Mouse (Mus musculus) midbrain, embryonic 16.5 days (tissue): ENCODE results near the gene Tmem40. TPM values are rescaled to one million over a fixed set of nuclear protein-coding genes. Genes with fewer than 3 reads are reported as not detected.
A peak's percentile ranks its signal among the peaks of the same experiment; 100 is the strongest.

Experiments
- ATAC-seq: fragments of 200-750 bp; cut with Nextera tagmentation; 2 replicates; pipeline ENCODE4 v1.8.0; 2017; ENCODE audit warnings: moderate TSS enrichment
- H3K27ac ChIP-seq: fragments of 300-500 bp; sonication (generic); 2 replicates; pipeline ENCODE4 v1.5.1; 2014; ENCODE audit warnings: mild to moderate bottlenecking, low read length, mixed read lengths
- H3K27me3 ChIP-seq: fragments of 300-500 bp; sonication (generic); 2 replicates; pipeline ENCODE4 v1.6.1; 2014; ENCODE audit warnings: low read depth, low read length, mixed read lengths; ENCODE audit not compliant: control insufficient read depth, insufficient read depth
- H3K36me3 ChIP-seq: fragments of 300-500 bp; sonication (generic); 2 replicates; pipeline ENCODE4 v1.6.1; 2014; ENCODE audit warnings: mild to moderate bottlenecking, low read length, moderate library complexity, mixed read lengths; ENCODE audit not compliant: control insufficient read depth, insufficient read depth
- H3K4me1 ChIP-seq: fragments of 300-500 bp; sonication (generic); 2 replicates; pipeline ENCODE4 v1.6.1; 2014; ENCODE audit warnings: mild to moderate bottlenecking, low read length, mixed read lengths; ENCODE audit not compliant: control insufficient read depth, insufficient read depth
- H3K4me2 ChIP-seq: fragments of 300-500 bp; sonication (generic); 2 replicates; pipeline ENCODE4 v1.6.1; 2014; ENCODE audit warnings: mild to moderate bottlenecking, low read length, mixed read lengths
- H3K4me3 ChIP-seq: fragments of 300-500 bp; sonication (generic); 2 replicates; pipeline ENCODE4 v1.5.1; 2014; ENCODE audit warnings: low read depth, mild to moderate bottlenecking, low read length, moderate library complexity, mixed read lengths
- H3K9ac ChIP-seq: fragments of 300-500 bp; sonication (generic); 2 replicates; pipeline ENCODE4 v1.6.1; 2014; ENCODE audit warnings: low read depth, low read length, mixed read lengths
- H3K9me3 ChIP-seq: fragments of 300-500 bp; sonication (generic); replicated peaks from 2 replicates; pipeline ENCODE4 v1.6.1; 2014; ENCODE audit warnings: mild to moderate bottlenecking, low read length, mixed read lengths; ENCODE audit not compliant: control insufficient read depth, poor library complexity, severe bottlenecking
- WGBS: fragments of 180-500 bp; shearing (Covaris S2); extraction: QIAGEN DNeasy Blood & Tissue Kit; methylation state at CpG from one replicate; pipeline ENCODE4 v1.1.7; 2014; 5-methylcytosine and 5-hydroxymethylcytosine counted together
- polyA plus RNA-seq: library from polyadenylated mRNA; unstranded; fragments of >200 nt; fragmentation: Nextera tagmentation; extraction: Ambion mirVana; gene quantifications from 2 replicates; pipeline ENCODE4 v1.2.1, GENCODE M21; 2015

The Tmem40 gene
- 0.85 and 1.3 TPM in 2 replicates for polyA plus RNA-seq

DNA sequence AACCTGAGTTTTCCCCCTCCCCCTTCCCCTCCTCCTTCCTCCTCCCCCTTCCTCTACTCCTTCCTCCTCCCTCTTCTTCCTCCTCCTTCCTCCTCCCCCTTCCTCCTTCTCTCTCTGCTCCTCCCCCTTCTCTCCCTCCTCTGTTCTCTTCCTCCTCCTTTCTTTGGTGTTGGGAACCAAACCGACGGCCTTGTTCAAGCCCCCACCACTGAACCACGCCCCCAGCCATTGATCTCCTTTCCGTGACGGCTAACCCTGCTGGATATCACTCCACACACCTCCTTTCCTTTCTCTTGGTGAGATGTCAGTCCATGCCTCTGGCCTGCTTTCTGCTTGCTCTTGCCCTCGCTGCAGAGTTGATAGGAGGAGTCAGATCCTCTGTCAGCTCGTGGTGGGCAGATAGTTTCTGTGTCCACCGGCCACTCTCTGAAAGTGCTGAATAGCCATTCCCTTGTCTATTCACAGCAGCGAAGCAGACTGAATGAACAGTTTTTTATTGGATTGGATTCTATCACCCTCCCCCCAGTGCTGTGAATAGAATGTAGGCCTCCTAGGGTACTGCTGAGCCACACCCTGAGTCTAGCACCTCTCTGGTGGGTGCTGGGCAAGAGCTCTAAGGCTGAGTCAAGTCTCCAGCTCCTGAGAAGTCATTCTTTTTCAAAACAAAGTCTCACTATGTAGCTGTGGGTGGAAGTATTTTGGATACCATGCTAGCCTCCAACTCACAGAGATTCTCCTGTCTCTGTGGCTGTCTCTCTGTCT lies at the start of gene Tmem40:
Gene Tmem40, minus strand, starts transcription at position 416 of the 762 bp plus-strand sequence.
- no peak within 1 kb of the TSS for H3K27ac ChIP-seq
- ATAC-seq = no peak
- 3% methylated on average over 9 of the region's 9 CpGs for WGBS
- H3K9me3 ChIP-seq = no peaks in the 10 kb centered on the region
- no peak within 1 kb of the TSS for H3K4me3 ChIP-seq
- no peaks in the 10 kb centered on the region for H3K36me3 ChIP-seq
- no peak within 1 kb of the TSS for H3K4me2 ChIP-seq
- H3K27me3 ChIP-seq = no peaks in the 10 kb centered on the region
- H3K9ac ChIP-seq = no peak within 1 kb of the TSS
- no peaks in the 10 kb centered on the region; the same call in 1 of the 2 replicates for H3K4me1 ChIP-seq

DNA sequence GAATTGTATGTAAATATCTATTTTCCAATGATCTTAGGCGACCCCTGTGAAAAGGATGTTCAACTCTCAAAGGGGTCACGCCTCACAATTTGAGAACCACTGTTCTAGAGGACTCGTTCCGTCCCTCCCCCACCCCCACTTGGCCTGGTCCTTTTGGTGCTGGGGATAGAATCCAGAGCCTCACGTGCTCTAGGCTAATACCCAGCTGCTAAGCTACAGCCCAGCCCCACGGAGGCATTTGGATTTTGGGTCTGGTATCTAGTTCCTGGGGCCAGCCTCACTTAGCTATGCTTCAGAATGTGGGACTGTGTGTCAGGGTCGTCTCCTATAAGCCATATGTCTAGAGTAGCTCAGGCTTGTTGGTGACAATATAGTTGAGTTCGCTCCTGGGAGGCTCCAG lies 49.4 kb upstream of the Tmem40 start:
- Histone ChIP-seq H3K36me3 (peaks cover 5% of the 10 kb centered on the region), H3K9me3 (no peaks in the 10 kb centered on the region), H3K27ac (no peak overlapping the region), H3K4me3 (no peak overlapping the region), H3K9ac (no peak overlapping the region), H3K4me1 (peaks cover 12% of the 10 kb centered on the region), H3K27me3 (no peaks in the 10 kb centered on the region), H3K4me2 (no peak overlapping the region)
- WGBS = 71% methylated on average over 8 of the region's 8 CpGs
- ATAC-seq = no peak

DNA sequence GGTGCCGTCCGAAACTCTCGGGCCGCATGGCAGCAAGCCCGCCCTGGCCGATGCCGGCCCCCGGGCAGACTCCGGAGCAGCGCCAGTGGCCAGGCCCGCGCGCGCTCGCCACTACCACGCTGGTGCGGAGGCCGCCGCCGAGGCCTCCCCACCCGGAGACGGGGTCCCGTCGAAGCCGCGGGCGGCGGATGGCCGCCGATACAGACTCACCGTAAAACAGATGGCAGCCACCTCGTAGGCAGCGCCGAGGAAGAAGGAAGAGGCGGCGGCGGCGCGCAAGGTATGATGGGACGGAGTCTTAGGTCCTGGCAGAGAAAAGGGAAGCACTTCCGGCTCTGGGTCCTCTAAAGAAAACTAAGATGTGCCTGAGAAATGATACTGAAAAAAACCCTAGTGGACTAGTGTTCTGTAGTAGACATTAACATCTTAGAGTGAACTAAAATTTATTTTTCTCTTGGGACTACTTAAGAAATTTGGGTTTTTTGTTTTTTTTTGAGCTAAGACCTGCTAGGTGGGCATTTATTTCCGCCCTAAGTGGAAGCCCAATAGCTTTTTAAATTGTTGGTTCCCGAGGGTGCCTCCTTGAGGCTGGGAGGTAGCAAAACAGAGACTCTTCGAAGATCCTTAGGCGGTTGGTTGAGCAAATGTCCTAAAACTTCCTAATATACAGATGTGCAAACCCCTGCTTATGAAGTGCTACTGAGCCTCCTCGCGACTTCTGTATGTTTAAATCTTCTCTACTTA lies 46.5 kb upstream of the Tmem40 start, which contains the start of gene Rpl32:
Gene Rpl32, minus strand, starts transcription at position 260 of the 744 bp plus-strand sequence.
- WGBS = under 1% methylated on average over 47 of the region's 47 CpGs
- Histone ChIP-seq H3K9ac (peak within 1 kb of the TSS; percentile 96), H3K9me3 (no peaks in the 10 kb centered on the region), H3K4me1 (peaks cover 17% of the 10 kb centered on the region), H3K4me3 (peak within 1 kb of the TSS; percentile 97), H3K27ac (peak within 1 kb of the TSS; percentile 95), H3K36me3 (peaks cover 18% of the 10 kb centered on the region), H3K4me2 (peak within 1 kb of the TSS; percentile 69), H3K27me3 (no peaks in the 10 kb centered on the region)
- peak; percentile 90 for ATAC-seq

DNA sequence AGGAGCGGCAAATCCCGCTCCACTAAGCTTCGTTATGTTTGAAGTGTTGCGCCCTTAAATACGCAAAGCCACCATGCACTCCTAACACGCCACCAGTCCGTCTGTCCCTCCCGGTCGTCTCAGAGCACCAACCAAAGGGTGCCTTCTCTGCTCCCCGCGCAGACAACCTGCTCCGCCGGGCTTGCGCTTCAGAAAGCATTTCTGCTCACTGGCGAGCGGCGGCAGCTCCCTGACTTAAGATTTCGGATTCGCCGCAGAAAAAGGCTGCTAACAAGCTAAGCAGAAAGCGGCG lies 45.9 kb upstream of the Tmem40 start:
- H3K9ac ChIP-seq = peak overlapping the region; percentile 96
- H3K9me3 ChIP-seq = no peaks in the 10 kb centered on the region
- peak overlapping the region; percentile 69 for H3K4me2 ChIP-seq
- H3K36me3 ChIP-seq = peaks cover 18% of the 10 kb centered on the region
- whole genome bisulfite sequencing = under 1% methylated on average over 22 of the region's 22 CpGs
- peak overlapping the region; percentile 95 for H3K27ac ChIP-seq
- peaks cover 17% of the 10 kb centered on the region for H3K4me1 ChIP-seq
- H3K27me3 ChIP-seq = no peaks in the 10 kb centered on the region
- H3K4me3 ChIP-seq = peak overlapping the region; percentile 97
- ATAC-seq = no peak

DNA sequence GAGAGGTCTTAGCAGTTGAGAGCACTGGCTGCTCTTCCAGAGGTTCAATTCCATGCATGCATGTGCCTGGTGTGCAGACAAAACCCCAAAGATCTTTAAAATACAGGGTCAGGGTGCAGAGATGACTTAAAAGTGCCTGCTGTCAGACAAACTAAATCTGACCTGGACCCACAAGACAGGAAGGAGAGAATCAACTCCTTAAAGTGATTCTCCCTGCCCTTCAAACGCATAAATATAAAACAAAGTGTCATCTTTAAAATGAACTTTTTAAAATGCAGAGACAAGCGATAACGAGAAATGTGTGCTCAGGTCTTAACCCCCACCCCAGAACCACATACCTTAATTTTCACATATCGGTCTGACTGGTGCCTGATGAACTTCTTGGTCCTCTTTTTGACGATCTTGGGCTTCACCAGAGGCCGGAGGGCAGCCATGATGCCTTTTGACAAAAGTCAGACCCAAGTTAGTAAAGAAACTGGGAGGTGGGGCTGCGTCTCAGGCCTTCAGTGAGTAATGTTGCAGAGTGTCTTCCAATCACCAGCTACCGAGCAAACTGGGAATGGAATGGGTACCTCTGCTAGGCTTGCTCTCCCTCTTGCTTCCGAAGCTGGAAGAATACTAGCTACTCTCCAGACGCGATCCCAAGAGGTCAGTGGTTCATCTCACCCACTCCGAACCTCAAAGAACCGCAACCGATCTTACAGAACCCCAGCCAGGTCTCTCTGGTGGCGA lies 45.4 kb upstream of the Tmem40 start:
- ATAC-seq = no peak
- Histone ChIP-seq H3K9ac (peak overlapping the region; percentile 96), H3K4me2 (peak overlapping the region; percentile 69), H3K36me3 (peaks cover 18% of the 10 kb centered on the region), H3K27ac (peak overlapping the region; percentile 95), H3K4me3 (peak overlapping the region; percentile 97), H3K9me3 (no peaks in the 10 kb centered on the region), H3K4me1 (peaks cover 17% of the 10 kb centered on the region), H3K27me3 (no peaks in the 10 kb centered on the region)
- WGBS = 4% methylated on average over 15 of the region's 15 CpGs

DNA sequence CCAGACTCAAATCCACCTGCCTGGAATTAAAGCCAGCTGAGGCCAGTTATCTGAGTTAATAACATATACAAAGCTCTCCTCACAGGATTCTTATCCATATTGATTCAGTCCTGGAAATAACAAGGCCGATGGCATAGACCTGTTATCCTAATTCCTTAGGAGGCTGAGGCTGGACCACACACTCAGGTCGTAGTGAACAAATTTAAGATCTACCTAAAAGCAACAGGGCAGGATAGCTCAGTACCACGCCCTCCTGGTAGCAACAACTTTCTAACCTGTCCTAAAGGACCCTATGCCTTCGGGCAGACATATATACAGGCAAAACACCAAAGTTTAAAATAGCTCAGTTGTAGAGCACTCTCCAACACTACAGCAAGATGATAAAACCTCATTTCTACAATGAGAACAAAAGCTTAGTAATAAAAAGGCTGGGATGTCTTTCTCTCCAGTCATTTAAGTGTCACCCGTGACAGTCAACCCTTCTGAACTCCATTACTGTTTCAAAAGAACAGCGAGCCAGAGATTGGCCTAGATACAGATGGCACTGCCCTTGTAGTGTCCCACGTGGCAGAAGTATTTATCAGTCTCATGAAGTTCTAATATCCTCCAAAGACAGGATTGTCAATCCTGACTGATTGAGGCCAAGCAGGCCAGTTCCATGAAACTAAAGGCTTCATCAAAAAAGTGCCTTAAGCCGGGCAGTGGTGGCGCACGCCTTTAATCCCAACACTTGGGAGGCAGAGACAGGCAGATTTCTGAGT lies 42.4 kb upstream of the Tmem40 start:
- 71% methylated on average over 10 of the region's 10 CpGs for WGBS
- Histone ChIP-seq H3K4me1 (peaks cover 17% of the 10 kb centered on the region), H3K36me3 (peaks cover 23% of the 10 kb centered on the region), H3K27ac (no peak overlapping the region), H3K4me3 (no peak overlapping the region), H3K9ac (no peak overlapping the region), H3K9me3 (no peaks in the 10 kb centered on the region), H3K4me2 (no peak overlapping the region), H3K27me3 (no peaks in the 10 kb centered on the region)
- ATAC-seq = no peak

DNA sequence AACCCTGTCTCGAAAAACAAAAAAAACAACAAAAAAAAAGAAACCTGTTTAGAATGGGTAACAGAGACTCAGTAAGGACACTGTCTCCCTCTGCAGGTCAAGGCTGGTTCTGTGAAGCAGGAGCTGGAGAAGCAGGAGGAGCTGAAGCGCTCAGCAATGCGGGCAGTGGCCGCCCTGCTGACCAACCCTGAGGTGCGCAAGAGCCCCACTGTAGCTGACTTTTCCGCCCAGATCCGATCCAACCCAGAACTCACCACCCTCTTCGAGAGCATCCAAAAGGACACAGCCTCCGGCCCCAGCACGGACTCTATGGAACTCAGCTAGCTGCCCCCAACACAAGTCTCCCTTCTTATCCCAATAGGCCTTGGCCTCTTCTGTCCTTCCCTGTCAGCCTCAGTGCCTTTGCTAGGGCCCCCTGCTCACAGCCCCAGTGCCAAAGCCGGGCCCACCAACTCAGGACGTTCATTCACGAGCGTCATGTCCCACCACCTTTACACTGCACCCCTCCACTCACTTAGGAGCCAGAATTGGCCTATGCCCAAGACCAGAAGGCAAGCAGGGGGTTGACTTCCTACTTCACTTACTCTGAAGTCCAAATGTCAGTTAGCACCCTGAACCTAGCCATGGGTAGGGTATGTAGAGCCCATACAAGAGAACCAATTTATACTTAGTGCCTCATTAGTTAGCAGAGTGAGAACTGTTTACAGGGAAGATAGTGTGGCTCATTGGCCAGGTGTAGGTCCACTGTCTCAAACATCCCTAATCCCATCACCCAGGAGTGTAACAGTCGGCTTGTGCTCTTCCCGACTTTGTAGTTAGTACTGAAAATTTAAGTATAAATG lies 41.6 kb upstream of the Tmem40 start:
- H3K27me3 ChIP-seq = no peaks in the 10 kb centered on the region
- peaks cover 17% of the 10 kb centered on the region for H3K4me1 ChIP-seq
- 0 out of 2 replicates have a peak, but pooled peaks have one; percentile 13 for ATAC-seq
- peaks cover 30% of the 10 kb centered on the region for H3K36me3 ChIP-seq
- no peaks in the 10 kb centered on the region for H3K9me3 ChIP-seq
- no peak overlapping the region for H3K4me2 ChIP-seq
- 47% methylated on average over 16 of the region's 16 CpGs for WGBS
- H3K9ac ChIP-seq = no peak overlapping the region
- no peak overlapping the region for H3K27ac ChIP-seq
- no peak overlapping the region for H3K4me3 ChIP-seq

DNA sequence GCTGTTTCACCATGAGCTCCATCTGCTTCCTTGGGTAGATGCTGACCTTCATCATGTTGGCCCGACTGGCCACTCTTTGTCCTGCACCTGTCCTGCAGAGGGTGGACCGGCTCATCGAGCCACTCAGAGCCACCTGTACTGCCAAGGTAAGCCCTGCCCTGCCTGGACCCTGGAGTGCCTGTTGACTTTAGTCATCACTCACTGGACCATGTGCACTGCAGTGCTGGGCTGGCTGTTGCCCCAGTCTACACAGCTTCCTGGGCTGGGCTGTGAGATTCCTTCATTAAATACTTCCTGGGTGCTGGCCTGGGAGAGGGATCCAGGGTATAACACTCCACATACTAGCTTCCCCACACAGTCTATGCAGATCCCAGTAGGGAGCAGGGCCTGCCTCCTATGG lies 39.6 kb upstream of the Tmem40 start:
- Histone ChIP-seq H3K9ac (no peak overlapping the region), H3K4me1 (peaks cover 7% of the 10 kb centered on the region), H3K27ac (no peak overlapping the region), H3K4me2 (no peak overlapping the region), H3K9me3 (no peaks in the 10 kb centered on the region), H3K4me3 (no peak overlapping the region), H3K27me3 (no peaks in the 10 kb centered on the region), H3K36me3 (peaks cover 31% of the 10 kb centered on the region)
- no peak for ATAC-seq
- 91% methylated on average over 3 of the region's 3 CpGs for WGBS
